Mouse (Mus musculus): ENCODE measurements around the gene Olfr656. TPM values are rescaled to one million over a fixed set of nuclear protein-coding genes. Genes with fewer than 3 reads are reported as not detected.

The Olfr656 gene
- not detected for polyA plus RNA-seq (2014; fragmentation: Illumina TruSeq; extraction: RNeasy Lipid Tissue Mini Kit (QIAGEN cat#74804); ENCODE audit: low read depth, low replicate concordance)

GRCm38 (mm10) chr7:104613655-104614054 is at the start of gene Olfr656:
TSS of gene Olfr656 (plus strand) at chr7:104613955.

GRCm38 (mm10) chr7:104577014-104577413 is 36.7 kb upstream of the Olfr656 start, which contains the start of gene Olfr653:
TSS of gene Olfr653 (plus strand) at chr7:104577314.

GRCm38 (mm10) chr7:104586725-104587124 is 27.0 kb upstream of the Olfr656 start, which contains the start of gene Olfr654:
TSS of gene Olfr654 (plus strand) at chr7:104587025.

GRCm38 (mm10) chr7:104601679-104602078 is 12.1 kb upstream of the Olfr656 start, which contains the start of gene Olfr655:
TSS of gene Olfr655 (minus strand) at chr7:104601779.

GRCm38 (mm10) chr7:104624494-104624893 is 10.7 kb downstream of the Olfr656 start, which contains the start of gene Olfr657:
TSS of gene Olfr657 (plus strand) at chr7:104624794.

GRCm38 (mm10) chr7:104646841-104647482 is 33.2 kb downstream of the Olfr656 start, which contains the start of gene Olfr658:
TSS of gene Olfr658 (minus strand) at chr7:104647305.

GRCm38 (mm10) chr7:104666453-104666852 is 52.7 kb downstream of the Olfr656 start, which contains the start of gene Olfr659:
TSS of gene Olfr659 (plus strand) at chr7:104666753.

Other genes starting within 250 kb of the Olfr656 start
- gene Trim30b, start 244.1 kb upstream of the Olfr656 start, polyA plus RNA-seq (2014; fragmentation: Illumina TruSeq; extraction: RNeasy Lipid Tissue Mini Kit (QIAGEN cat#74804); ENCODE audit: low read depth, low replicate concordance), result 0.34 TPM
- 0.29 TPM for gene Trim30c, start 213.1 kb upstream of the Olfr656 start, polyA plus RNA-seq (2014; fragmentation: Illumina TruSeq; extraction: RNeasy Lipid Tissue Mini Kit (QIAGEN cat#74804); ENCODE audit: low read depth, low replicate concordance)
- gene Trim30a, start 148.8 kb upstream of the Olfr656 start, polyA plus RNA-seq (2014; fragmentation: Illumina TruSeq; extraction: RNeasy Lipid Tissue Mini Kit (QIAGEN cat#74804); ENCODE audit: low read depth, low replicate concordance), result 14.2 TPM
- gene Trim30d, start 106.1 kb upstream of the Olfr656 start, polyA plus RNA-seq (2014; fragmentation: Illumina TruSeq; extraction: RNeasy Lipid Tissue Mini Kit (QIAGEN cat#74804); ENCODE audit: low read depth, low replicate concordance), result 14.9 TPM
- gene Olfr651, start 63.8 kb upstream of the Olfr656 start, polyA plus RNA-seq (2014; fragmentation: Illumina TruSeq; extraction: RNeasy Lipid Tissue Mini Kit (QIAGEN cat#74804); ENCODE audit: low read depth, low replicate concordance), result not detected
- not detected for gene Olfr652, start 53.1 kb upstream of the Olfr656 start, polyA plus RNA-seq (2014; fragmentation: Illumina TruSeq; extraction: RNeasy Lipid Tissue Mini Kit (QIAGEN cat#74804); ENCODE audit: low read depth, low replicate concordance)
- gene Olfr653, start 36.6 kb upstream of the Olfr656 start, polyA plus RNA-seq (2014; fragmentation: Illumina TruSeq; extraction: RNeasy Lipid Tissue Mini Kit (QIAGEN cat#74804); ENCODE audit: low read depth, low replicate concordance), result not detected
- not detected for gene Olfr654, start 26.9 kb upstream of the Olfr656 start, polyA plus RNA-seq (2014; fragmentation: Illumina TruSeq; extraction: RNeasy Lipid Tissue Mini Kit (QIAGEN cat#74804); ENCODE audit: low read depth, low replicate concordance)
- not detected for gene Olfr655, start 12.2 kb upstream of the Olfr656 start, polyA plus RNA-seq (2014; fragmentation: Illumina TruSeq; extraction: RNeasy Lipid Tissue Mini Kit (QIAGEN cat#74804); ENCODE audit: low read depth, low replicate concordance)
- gene Olfr657, start 10.8 kb downstream of the Olfr656 start, polyA plus RNA-seq (2014; fragmentation: Illumina TruSeq; extraction: RNeasy Lipid Tissue Mini Kit (QIAGEN cat#74804); ENCODE audit: low read depth, low replicate concordance), result not detected
- gene Olfr658, start 33.4 kb downstream of the Olfr656 start, polyA plus RNA-seq (2014; fragmentation: Illumina TruSeq; extraction: RNeasy Lipid Tissue Mini Kit (QIAGEN cat#74804); ENCODE audit: low read depth, low replicate concordance), result not detected
- gene Olfr659, start 52.8 kb downstream of the Olfr656 start, polyA plus RNA-seq (2014; fragmentation: Illumina TruSeq; extraction: RNeasy Lipid Tissue Mini Kit (QIAGEN cat#74804); ENCODE audit: low read depth, low replicate concordance), result not detected
- gene Olfr661, start 72.5 kb downstream of the Olfr656 start, polyA plus RNA-seq (2014; fragmentation: Illumina TruSeq; extraction: RNeasy Lipid Tissue Mini Kit (QIAGEN cat#74804); ENCODE audit: low read depth, low replicate concordance), result not detected
- gene Usp17le, start 163.5 kb downstream of the Olfr656 start, polyA plus RNA-seq (2014; fragmentation: Illumina TruSeq; extraction: RNeasy Lipid Tissue Mini Kit (QIAGEN cat#74804); ENCODE audit: low read depth, low replicate concordance), result not detected
- not detected for gene Usp17lb, start 228.6 kb downstream of the Olfr656 start, polyA plus RNA-seq (2014; fragmentation: Illumina TruSeq; extraction: RNeasy Lipid Tissue Mini Kit (QIAGEN cat#74804); ENCODE audit: low read depth, low replicate concordance)
- not detected for gene Usp17la, start 243.1 kb downstream of the Olfr656 start, polyA plus RNA-seq (2014; fragmentation: Illumina TruSeq; extraction: RNeasy Lipid Tissue Mini Kit (QIAGEN cat#74804); ENCODE audit: low read depth, low replicate concordance)